Mouse (Mus musculus): ENCODE results near the gene Anxa10. TPM values are rescaled to one million over a fixed set of nuclear protein-coding genes. Genes with fewer than 3 reads are reported as not detected.

Anxa10 gene
- not detected for total RNA-seq (2021)

DNA sequence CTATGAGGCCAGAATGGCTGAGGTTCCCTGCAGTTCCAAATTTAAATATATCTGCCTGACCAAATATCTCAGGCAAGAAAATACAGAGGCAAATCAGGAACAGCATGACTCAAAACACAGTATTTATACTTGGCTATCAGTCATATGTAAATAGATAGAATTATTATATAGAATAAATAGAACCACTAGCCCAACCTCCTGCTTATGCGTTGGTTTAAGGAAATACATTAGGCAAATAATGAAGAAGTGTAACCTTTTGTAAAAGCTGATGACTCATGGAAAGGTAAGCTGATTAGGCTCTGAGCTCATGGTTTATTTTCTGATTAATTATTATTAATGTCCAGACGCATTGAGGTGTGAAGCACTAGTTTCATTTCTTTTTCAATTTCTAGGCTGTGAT lies at the start of gene Anxa10:
Gene Anxa10 (minus strand): TSS at position 53 of the 400 bp plus-strand sequence.
- DNase-seq (ENCODE audit: extremely low spot score in 1 of 2, low spot score in 1 of 2), result no peak

DNA sequence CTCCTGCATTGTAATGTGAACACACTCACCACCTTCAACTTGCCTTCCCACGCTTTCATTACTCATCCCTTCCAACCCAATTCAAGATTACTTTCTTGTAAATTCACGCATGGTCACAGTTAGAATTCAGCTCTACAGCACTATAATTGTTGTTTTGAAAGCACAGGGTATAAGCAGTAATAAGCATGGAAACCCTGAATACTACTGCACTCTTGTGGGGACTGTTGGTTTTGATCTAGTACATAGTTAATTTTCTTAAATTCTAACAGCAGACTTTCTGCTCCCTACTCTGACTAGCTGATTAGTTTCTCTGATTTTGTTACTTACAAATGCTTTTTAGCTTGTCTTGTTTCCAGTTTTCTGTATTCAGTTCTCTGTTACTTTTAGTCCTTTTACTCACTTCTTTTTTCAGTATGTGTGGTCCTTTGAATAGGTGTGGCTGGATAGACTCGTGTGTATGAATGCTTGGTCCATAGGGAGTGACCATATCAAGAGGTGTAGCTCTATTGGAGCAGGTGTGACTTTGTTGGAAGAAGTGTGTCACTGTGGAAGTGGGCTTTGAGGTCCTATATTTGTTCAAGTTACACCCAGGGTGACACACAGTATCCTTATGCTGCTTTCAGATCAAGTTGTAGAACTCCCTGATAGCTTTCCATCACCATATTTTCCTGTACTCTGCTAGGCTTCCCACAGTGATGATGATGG lies 9.9 kb upstream of the Anxa10 start:
- no peak for DNase-seq (ENCODE audit: extremely low spot score in 1 of 2, low spot score in 1 of 2)

DNA sequence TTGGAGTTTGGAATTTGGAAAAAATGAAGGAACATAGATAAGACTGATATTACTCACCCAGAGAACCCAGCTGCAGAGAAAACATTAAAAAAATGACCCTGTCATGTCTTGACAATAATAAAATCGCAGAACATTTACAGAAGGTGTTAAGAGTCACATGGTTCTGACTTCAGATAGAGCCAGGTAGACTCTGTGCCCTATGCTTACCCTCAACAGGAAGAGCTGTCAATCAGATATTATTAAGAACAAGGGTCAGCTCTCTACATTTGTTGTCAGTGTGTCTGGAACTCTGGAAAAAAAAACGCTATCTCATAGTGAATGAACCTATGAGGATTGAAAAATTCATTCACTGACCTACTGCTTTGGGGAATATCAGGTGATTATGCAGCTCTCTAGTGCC lies 25.7 kb downstream of the Anxa10 start:
- DNase-seq (ENCODE audit: extremely low spot score in 1 of 2, low spot score in 1 of 2), result no peak

- no peak for DNase-seq (ENCODE audit: extremely low spot score in 1 of 2, low spot score in 1 of 2)
Measured at GRCm38 (mm10) chr8:62081804-62082203, 41.1 kb downstream of the Anxa10 start.

DNA sequence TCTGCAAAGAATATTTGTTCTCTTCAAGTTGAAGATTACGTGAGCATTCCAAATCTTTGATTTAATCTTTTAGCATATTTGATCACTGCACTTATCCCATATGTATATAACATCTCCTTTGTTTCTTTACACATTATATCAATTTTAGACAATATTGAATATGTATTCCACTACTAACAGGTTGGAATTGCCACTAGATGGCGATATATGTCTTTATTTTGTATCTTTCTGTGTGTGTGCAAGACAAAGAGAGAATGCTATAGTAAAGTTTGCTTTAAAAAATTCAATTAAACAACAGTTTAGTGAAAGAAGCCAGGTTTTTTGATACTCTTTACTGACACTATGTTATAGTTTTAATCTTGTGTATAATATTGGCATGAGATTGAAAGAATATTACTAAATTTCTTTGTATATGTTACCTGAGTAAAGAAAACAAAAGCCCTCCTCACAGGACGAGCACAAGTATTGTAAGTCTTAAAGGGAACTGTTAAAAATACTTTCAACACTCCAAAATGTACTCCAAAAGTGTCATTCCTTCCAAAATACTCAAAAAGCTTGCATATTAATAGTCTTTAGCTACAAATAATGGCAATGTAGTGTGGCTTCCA lies 42.7 kb downstream of the Anxa10 start:
- no peak for DNase-seq (ENCODE audit: extremely low spot score in 1 of 2, low spot score in 1 of 2)

- DNase-seq (ENCODE audit: extremely low spot score in 1 of 2, low spot score in 1 of 2), result no peak
Measured at GRCm38 (mm10) chr8:62068305-62068704, 54.6 kb downstream of the Anxa10 start.

DNA sequence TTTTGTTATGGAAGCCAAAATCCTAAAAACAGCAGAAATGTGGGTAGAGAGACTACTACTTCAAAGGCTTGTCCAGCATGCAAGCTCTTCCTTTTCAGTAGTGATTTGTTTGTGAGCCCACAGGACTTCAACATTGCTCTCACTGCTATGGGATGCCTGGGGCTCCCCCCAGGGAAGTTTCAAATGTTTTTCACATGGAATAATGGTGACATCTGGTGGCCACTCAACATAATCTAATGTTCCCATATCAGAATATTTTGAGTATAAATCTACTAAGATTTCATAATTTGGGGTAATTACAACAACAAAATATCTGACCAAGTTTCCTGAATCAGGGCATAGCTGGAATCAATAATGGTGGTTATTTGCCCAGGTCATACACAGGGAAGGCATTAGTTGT lies 62.6 kb downstream of the Anxa10 start:
- DNase-seq (ENCODE audit: extremely low spot score in 1 of 2, low spot score in 1 of 2), result no peak

- DNase-seq (ENCODE audit: extremely low spot score in 1 of 2, low spot score in 1 of 2), result no peak
Measured at GRCm38 (mm10) chr8:62046809-62047208, 76.1 kb downstream of the Anxa10 start.

GRCm38 (mm10) chr8:62034351-62034750 lies 88.6 kb downstream of the Anxa10 start:
- DNase-seq (ENCODE audit: extremely low spot score in 1 of 2, low spot score in 1 of 2), result no peak

DNA sequence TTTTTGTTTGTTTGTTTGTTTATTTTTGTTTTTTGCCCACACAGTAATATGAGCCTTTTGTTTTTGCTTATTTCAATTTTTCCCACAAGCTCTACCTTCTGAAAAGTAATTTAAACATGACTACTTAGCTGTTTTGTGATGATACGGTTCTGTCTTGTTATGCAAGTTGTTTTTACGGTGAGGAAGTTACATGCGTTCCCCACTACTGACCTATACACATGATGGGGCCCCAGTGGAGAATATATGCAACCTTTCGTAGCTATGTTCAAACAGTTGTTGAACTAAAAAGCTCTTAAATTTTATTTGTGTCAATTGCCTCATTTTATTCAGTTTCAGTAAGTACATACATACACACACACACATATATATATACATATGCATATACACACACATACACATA lies 108.4 kb downstream of the Anxa10 start:
- DNase-seq (ENCODE audit: extremely low spot score in 1 of 2, low spot score in 1 of 2), result no peak

GRCm38 (mm10) chr8:62014166-62014565 lies 108.8 kb downstream of the Anxa10 start:
- DNase-seq (ENCODE audit: extremely low spot score in 1 of 2, low spot score in 1 of 2), result no peak

Other genes starting within 250 kb of the Anxa10 start
- gene Palld, start 220.5 kb downstream of the Anxa10 start, total RNA-seq (2021), result 1 to 10 TPM; 5.6 to 5.8 TPM
- gene Ddx60, start 195.1 kb downstream of the Anxa10 start, total RNA-seq (2021), result under 1 TPM; 0.26 to 0.49 TPM

All from layer of hippocampus, postnatal 25 days (tissue).